ENCODE assay signal across 13 mouse cellular contexts in genomic region chr1:168376330-168376729, GRCm38 (mm10). TPM values are rescaled to one million over a fixed set of nuclear protein-coding genes. Genes with fewer than 3 reads are reported as not detected.
DNase-seq lines count a peak whose midpoint lies in the region; ATAC-seq and TF ChIP-seq lines count a peak whose summit lies in the region.
"Had no signal": no experiment of that assay in that cellular context is flagged by ENCODE, and none has a peak within 500 bp of the region (broad histone marks: within the 10 kb centered on the region; RNA-seq: fewer than 3 reads in every experiment).

No protein-coding gene starts in this region.

- no peaks in the 10 kb centered on the region for H3K36me3 ChIP-seq in forebrain, postnatal 0 days (ENCODE audit: insufficient read depth)
- peaks cover 35% of the 10 kb centered on the region for H3K36me3 ChIP-seq in forebrain, embryonic 10.5 days (replicated peaks)
- no peaks in the 10 kb centered on the region for H3K36me3 ChIP-seq in ES-E14 (ENCODE audit: control insufficient read depth, insufficient read depth, low read length, poor library complexity, severe bottlenecking)

- peak; percentile 37; the same call in 1 of the 2 replicates for TF ChIP-seq CTCF in forebrain, postnatal 0 days (IDR thresholded peaks at IDR 0.05; ENCODE audit: low read depth)
- TF ChIP-seq CTCF in left cerebral cortex, adult 2 months (IDR thresholded peaks at IDR 0.05): peak; percentile 51

- no peak overlapping the region for H3K4me2 ChIP-seq in forebrain, postnatal 0 days (ENCODE audit: low read depth)

- H3K9ac ChIP-seq in forebrain, postnatal 0 days: no peak overlapping the region
- no peak overlapping the region for H3K9ac ChIP-seq in ES-E14 (ENCODE audit: insufficient read depth, low read depth, low read length, poor library complexity, severe bottlenecking)

- H3K4me1 ChIP-seq in forebrain, postnatal 0 days (ENCODE audit: insufficient read depth): peaks cover 31% of the 10 kb centered on the region
- peaks cover 70% of the 10 kb centered on the region for H3K4me1 ChIP-seq in forebrain, embryonic 10.5 days
- peaks cover under 1 to 6% of the 10 kb centered on the region in 2 experiments; a peak in 2 of 4 replicates for H3K4me1 ChIP-seq in ES-E14 (ENCODE audit: control insufficient read depth in 2 of 2, insufficient read depth in 2 of 2, low read length in 2 of 2, poor library complexity in 1 of 2)

- intact Hi-C loops in left cerebral cortex, adult 2 months (cut with DNase I): no loop called here

- in situ Hi-C loops in ES-E14 (cut with MboI; ENCODE audit: low sequenced_read_pairs in 2 of 2, unreplicated experiment in 2 of 2): no loop called here

- no peaks in the 10 kb centered on the region for H3K27me3 ChIP-seq in forebrain, postnatal 0 days (ENCODE audit: insufficient read depth, low read length)
- H3K27me3 ChIP-seq in forebrain, embryonic 10.5 days (ENCODE audit: poor library complexity, severe bottlenecking): no peaks in the 10 kb centered on the region

- ATAC-seq in forebrain, postnatal 0 days: no peak
- ATAC-seq: midbrain, embryonic 16.5 days had no signal

- no peak overlapping the region for H3K4me3 ChIP-seq in forebrain, postnatal 0 days (ENCODE audit: low read depth, low read length)
- no peak overlapping the region for H3K4me3 ChIP-seq in forebrain, embryonic 10.5 days
- H3K4me3 ChIP-seq in left cerebral cortex, adult 2 months: no peak overlapping the region
- no peak overlapping the region for H3K4me3 ChIP-seq in ES-E14 (ENCODE audit: insufficient read depth in 1 of 2, low read depth in 1 of 2, low read length in 2 of 2, poor library complexity in 1 of 2, severe bottlenecking in 1 of 2)
- H3K4me3 ChIP-seq: erythroblast, embryonic 14.5 days had no signal

- H3K27ac ChIP-seq in forebrain, postnatal 0 days (ENCODE audit: low read depth, low read length): peak overlapping the region; percentile 16; the same call in 1 of the 2 replicates
- H3K27ac ChIP-seq in forebrain, embryonic 10.5 days: no peak overlapping the region
- H3K27ac ChIP-seq in left cerebral cortex, adult 2 months: peak overlapping the region; percentile 16; the same call in 1 of the 2 replicates
- no peak overlapping the region for H3K27ac ChIP-seq in ES-E14 (ENCODE audit: insufficient read depth, low read depth, low read length, poor library complexity, severe bottlenecking)

- H3K9me3 ChIP-seq in forebrain, postnatal 0 days (ENCODE audit: low read length): no peaks in the 10 kb centered on the region
- no peaks in the 10 kb centered on the region for H3K9me3 ChIP-seq in forebrain, embryonic 10.5 days
- no peaks in the 10 kb centered on the region for H3K9me3 ChIP-seq in ES-E14 (ENCODE audit: control insufficient read depth, insufficient read depth, low read depth, low read length)

- no peak for DNase-seq in forebrain, postnatal 0 days
- DNase-seq in forebrain, embryonic 10.5 days (ENCODE audit: extremely low spot score, low spot score): no peak
- DNase-seq in left cerebral cortex, adult 2 months (ENCODE audit: extremely low spot score in 1 of 2, low spot score in 2 of 2): no peak
- no peak for DNase-seq in left cerebral cortex, adult 8-10 months (ENCODE audit: low spot score in 2 of 2)
- no peak for DNase-seq in ES-E14 (ENCODE audit: low read depth, low spot score)
- peak; percentile 61 for DNase-seq in kidney, postnatal 10 days
- DNase-seq in urinary bladder, postnatal 10 days (ENCODE audit: low spot score): no peak
- no peak for DNase-seq in testis, postnatal 10 days (ENCODE audit: low spot score)
- DNase-seq: gastrocnemius, postnatal 14 days; heart, postnatal 36 days; lung, postnatal 10 days had no signal

- WGBS in forebrain, postnatal 0 days: 48% methylated on average over 3 of the region's 3 CpGs
- 73% methylated on average over 3 of the region's 3 CpGs for WGBS in forebrain, embryonic 10.5 days

TF ChIP-seq in ES-E14, 5 proteins besides CTCF, POLR2A, EP300 and RAD21:
- TF ChIP-seq HCFC1 (IDR thresholded peaks at IDR 0.05; ENCODE audit: borderline replicate concordance, insufficient read depth, low read length) (no peak), ZC3H11A (IDR thresholded peaks at IDR 0.05; ENCODE audit: borderline replicate concordance, low read depth, low read length) (peak; percentile 54), CHD2 (IDR thresholded peaks at IDR 0.05; ENCODE audit: low read depth, low read length) (no peak)

RNA-seq across cellular contexts. Expression of gene Pbx1, which starts 55.7 kb away (rescaled TPM):
- 79.2 and 95.9 TPM in 2 replicates for total RNA-seq in forebrain, postnatal 0 days (2014; rRNA removed)
- polyA plus RNA-seq in forebrain, postnatal 0 days (2015; fragmentation: Nextera tagmentation; extraction: Ambion mirVana): 52.6 and 60.5 TPM in 2 replicates
- polyA plus RNA-seq in forebrain, embryonic 10.5 days (2016; fragmentation: Nextera tagmentation; extraction: Ambion mirVana): 38.2 and 38.8 TPM in 2 replicates
- total RNA-seq in left cerebral cortex, adult 2 months (2021): 100 to 1,000 TPM; 140 to 143 TPM
- total RNA-seq in left cerebral cortex, adult 8-10 months (2022): 100 to 1,000 TPM; 136 to 166 (median 145) TPM
- 7.3 and 10.0 TPM in 2 replicates for total RNA-seq in ES-E14 (2012; rRNA removed)

Comparison
In these comparisons a context has a peak if more than half of its experiments do, and no peak if none do; other contexts are left out.
1. H3K27ac ChIP-seq: peak in forebrain, postnatal 0 days (single experiment) and left cerebral cortex, adult 2 months (single experiment); none in forebrain, embryonic 10.5 days (single experiment) and ES-E14 (single experiment).